Mouse (Mus musculus) kidney, embryonic 14.5 days (tissue): ENCODE measurements at regions not wholly inside any gene's neighbourhood (a gene's known extent, or its start where the extent isn't known, plus 50 kb on each side); places are given as distances from the start of the nearest gene placed in this dataset.
A peak's percentile ranks its signal among the peaks of the same experiment; 100 is the strongest.

Experiments
- ATAC-seq: fragments of 200-750 bp; cut with Nextera tagmentation; 2 replicates; pipeline ENCODE4 v1.8.0; 2017; ENCODE audit warnings: moderate number of reproducible peaks, mild to moderate bottlenecking, moderate TSS enrichment, moderate library complexity; ENCODE audit not compliant: low FRiP score, low TSS enrichment
- H3K27ac ChIP-seq: fragments of 300-500 bp; sonication (generic); 2 replicates; pipeline ENCODE4 v1.5.1; 2014; ENCODE audit warnings: low read depth, mild to moderate bottlenecking, low read length, moderate library complexity, mixed read lengths
- H3K27me3 ChIP-seq: fragments of 300-500 bp; sonication (generic); 2 replicates; pipeline ENCODE4 v1.6.1; 2014; ENCODE audit warnings: mild to moderate bottlenecking, low read length; ENCODE audit not compliant: control insufficient read depth, insufficient read depth
- H3K36me3 ChIP-seq: fragments of 300-500 bp; sonication (generic); 2 replicates; pipeline ENCODE4 v1.6.1; 2014; ENCODE audit warnings: low read length, mixed read lengths; ENCODE audit not compliant: control insufficient read depth, insufficient read depth
- H3K4me1 ChIP-seq: fragments of 300-500 bp; sonication (generic); 2 replicates; pipeline ENCODE4 v1.6.1; 2014; ENCODE audit warnings: low read length, mixed read lengths; ENCODE audit not compliant: control insufficient read depth, insufficient read depth
- H3K4me2 ChIP-seq: fragments of 300-500 bp; sonication (generic); replicated peaks from 2 replicates; pipeline ENCODE4 v1.6.1; 2014; ENCODE audit warnings: low read depth, mild to moderate bottlenecking, low read length
- H3K4me3 ChIP-seq: fragments of 300-500 bp; sonication (generic); 2 replicates; pipeline ENCODE4 v1.5.1; 2014; ENCODE audit warnings: mild to moderate bottlenecking, low read length
- H3K9ac ChIP-seq: fragments of 300-500 bp; sonication (generic); 2 replicates; pipeline ENCODE4 v1.6.1; 2014; ENCODE audit warnings: low read depth, mild to moderate bottlenecking, low read length, moderate library complexity
- H3K9me3 ChIP-seq: fragments of 300-500 bp; sonication (generic); 2 replicates; pipeline ENCODE4 v1.6.1; 2016; ENCODE audit warnings: low read length; ENCODE audit not compliant: control insufficient read depth
- WGBS: fragments of 180-500 bp; shearing (Covaris S2); extraction: QIAGEN DNeasy Blood & Tissue Kit; methylation state at CpG from one replicate; pipeline ENCODE4 v1.1.7; 2014; 5-methylcytosine and 5-hydroxymethylcytosine counted together

GRCm38 (mm10) chr1:189584831-189585230 is 103.1 kb downstream of the Cenpf start:
- Histone ChIP-seq H3K27me3 (no peaks in the 10 kb centered on the region), H3K27ac (no peak overlapping the region), H3K9ac (no peak overlapping the region), H3K4me3 (no peak overlapping the region), H3K4me1 (no peaks in the 10 kb centered on the region), H3K36me3 (no peaks in the 10 kb centered on the region), H3K9me3 (peaks cover 7% of the 10 kb centered on the region; the same call in 1 of the 2 replicates), H3K4me2 (no peak overlapping the region)
- ATAC-seq, result no peak
- WGBS, result 41% methylated on average over 3 of the region's 3 CpGs

GRCm38 (mm10) chr1:189581427-189581826 is 106.5 kb downstream of the Cenpf start:
- Histone ChIP-seq H3K27me3 (no peaks in the 10 kb centered on the region), H3K36me3 (no peaks in the 10 kb centered on the region), H3K4me1 (no peaks in the 10 kb centered on the region), H3K27ac (no peak overlapping the region), H3K4me2 (no peak overlapping the region), H3K9me3 (no peaks in the 10 kb centered on the region), H3K4me3 (no peak overlapping the region), H3K9ac (no peak overlapping the region)
- ATAC-seq, result no peak
- whole genome bisulfite sequencing, result 85% methylated on average over 4 of the region's 4 CpGs

GRCm38 (mm10) chr1:189579358-189579757 is 108.5 kb downstream of the Cenpf start:
- Histone ChIP-seq H3K27ac (no peak overlapping the region), H3K4me2 (no peak overlapping the region), H3K27me3 (no peaks in the 10 kb centered on the region), H3K4me3 (no peak overlapping the region), H3K9ac (no peak overlapping the region), H3K36me3 (no peaks in the 10 kb centered on the region), H3K4me1 (no peaks in the 10 kb centered on the region; the same call in 1 of the 2 replicates), H3K9me3 (no peaks in the 10 kb centered on the region)
- 0 out of 2 replicates have a peak, but pooled peaks have one; percentile 71 for ATAC-seq
- 57% methylated on average over 2 of the region's 2 CpGs for WGBS

- H3K9me3 ChIP-seq, result no peaks in the 10 kb centered on the region
- no peaks in the 10 kb centered on the region; the same call in 1 of the 2 replicates for H3K4me1 ChIP-seq
- WGBS, result 28% methylated on average over 11 of the region's 11 CpGs
- no peaks in the 10 kb centered on the region; the same call in 1 of the 2 replicates for H3K27me3 ChIP-seq
- no peak overlapping the region for H3K4me3 ChIP-seq
- H3K4me2 ChIP-seq, result no peak overlapping the region
- H3K27ac ChIP-seq, result peak overlapping the region; percentile 32
- no peaks in the 10 kb centered on the region for H3K36me3 ChIP-seq
- no peak overlapping the region for H3K9ac ChIP-seq
- ATAC-seq, result peak; percentile 50; the same call in 1 of the 2 replicates
These were observed 111.4 kb downstream of the Cenpf start for GRCm38 (mm10) chr1:189576311-189577002.

- no peaks in the 10 kb centered on the region; the same call in 1 of the 2 replicates for H3K27me3 ChIP-seq
- H3K36me3 ChIP-seq, result no peaks in the 10 kb centered on the region
- peak overlapping the region; percentile 32; the same call in 1 of the 2 replicates for H3K27ac ChIP-seq
- ATAC-seq, result no peak
- WGBS, result 88% methylated on average over 10 of the region's 10 CpGs
- H3K4me3 ChIP-seq, result no peak overlapping the region
- no peak overlapping the region for H3K4me2 ChIP-seq
- no peaks in the 10 kb centered on the region; the same call in 1 of the 2 replicates for H3K4me1 ChIP-seq
- no peaks in the 10 kb centered on the region for H3K9me3 ChIP-seq
- no peak overlapping the region for H3K9ac ChIP-seq
These were observed 112.2 kb downstream of the Cenpf start for GRCm38 (mm10) chr1:189575525-189576240.

- H3K4me1 ChIP-seq, result no peaks in the 10 kb centered on the region
- H3K27me3 ChIP-seq, result no peaks in the 10 kb centered on the region
- 37% methylated on average over 7 of the region's 7 CpGs for WGBS
- H3K36me3 ChIP-seq, result no peaks in the 10 kb centered on the region
- no peaks in the 10 kb centered on the region for H3K9me3 ChIP-seq
- no peak overlapping the region for H3K4me3 ChIP-seq
- H3K4me2 ChIP-seq, result no peak overlapping the region
- ATAC-seq, result no peak
- no peak overlapping the region for H3K27ac ChIP-seq
- H3K9ac ChIP-seq, result no peak overlapping the region
These were observed 121.4 kb downstream of the Cenpf start for GRCm38 (mm10) chr1:189566491-189566890.

GRCm38 (mm10) chr1:189561831-189562230 is 126.1 kb downstream of the Cenpf start:
- H3K27me3 ChIP-seq, result no peaks in the 10 kb centered on the region
- no peak overlapping the region for H3K4me2 ChIP-seq
- no peaks in the 10 kb centered on the region for H3K36me3 ChIP-seq
- no peak overlapping the region for H3K27ac ChIP-seq
- H3K4me1 ChIP-seq, result no peaks in the 10 kb centered on the region
- no peak overlapping the region for H3K9ac ChIP-seq
- WGBS, result 67% methylated on average over 12 of the region's 12 CpGs
- H3K9me3 ChIP-seq, result no peaks in the 10 kb centered on the region
- ATAC-seq, result no peak
- H3K4me3 ChIP-seq, result no peak overlapping the region

- no peak overlapping the region for H3K9ac ChIP-seq
- WGBS, result 34% methylated on average over 10 of the region's 10 CpGs
These were observed 127.3 kb downstream of the Cenpf start for GRCm38 (mm10) chr1:189560576-189560975.

GRCm38 (mm10) chr1:189550851-189551250 is 137.0 kb downstream of the Cenpf start:
- H3K27me3 ChIP-seq, result no peaks in the 10 kb centered on the region
- peaks cover 6% of the 10 kb centered on the region; the same call in 1 of the 2 replicates for H3K9me3 ChIP-seq
- no peak overlapping the region for H3K4me2 ChIP-seq
- H3K36me3 ChIP-seq, result no peaks in the 10 kb centered on the region
- H3K4me3 ChIP-seq, result no peak overlapping the region
- no peaks in the 10 kb centered on the region for H3K4me1 ChIP-seq
- ATAC-seq, result no peak
- H3K9ac ChIP-seq, result no peak overlapping the region
- no peak overlapping the region for H3K27ac ChIP-seq
- 88% methylated on average over 9 of the region's 9 CpGs for WGBS

More at GRCm38 (mm10) chr1:189560576-189560975, 127.3 kb downstream of the Cenpf start:
- Histone ChIP-seq H3K4me1 (no peaks in the 10 kb centered on the region), H3K4me2 (no peak overlapping the region; the same call in 1 of the 2 replicates), H3K36me3 (no peaks in the 10 kb centered on the region), H3K27ac (no peak overlapping the region), H3K9me3 (peaks cover 3% of the 10 kb centered on the region; the same call in 1 of the 2 replicates), H3K27me3 (no peaks in the 10 kb centered on the region), H3K4me3 (no peak overlapping the region)
- no peak for ATAC-seq
